17 mouse cellular contexts compared by ENCODE assay signal in the genomic region with DNA sequence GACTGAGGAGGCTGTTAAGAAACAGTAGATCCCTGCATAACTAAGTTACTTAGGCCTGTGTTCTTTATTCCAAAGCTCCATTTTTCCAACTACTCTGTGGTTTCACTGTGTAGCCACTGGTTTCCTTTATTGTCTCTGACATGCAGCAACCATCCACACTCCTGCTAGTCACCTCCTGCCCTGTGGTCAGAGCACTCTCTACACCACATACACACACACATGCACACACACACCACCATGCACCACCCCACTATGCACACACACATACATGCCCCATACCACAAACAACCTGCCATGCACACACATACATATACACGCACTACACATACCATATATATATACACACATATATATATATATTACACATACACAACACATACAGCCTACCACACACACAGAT.
"Had no signal": no experiment of that assay in that cellular context is flagged by ENCODE, and none has a peak within 500 bp of the region (broad histone marks: within the 10 kb centered on the region; RNA-seq: fewer than 3 reads in every experiment).

No protein-coding gene starts in this region.

- H3K9me3 ChIP-seq: kidney, embryonic 15.5 days; limb, embryonic 13.5 days; neural tube, embryonic 12.5 days had no signal

- DNase-seq: kidney, adult 2 months; kidney, postnatal 36 days; layer of hippocampus, adult 9-11 months; layer of hippocampus, postnatal 36 days; lung, embryonic 14.5 days; lung, postnatal 10 days; lung, postnatal 4 days; retina, postnatal 1 day; right cerebral cortex, postnatal 4 days; spleen, adult 18-20 months; thymus, adult 18-20 months; thymus, postnatal 25 days had no signal

- H3K27me3 ChIP-seq: kidney, embryonic 15.5 days; limb, embryonic 13.5 days; neural tube, embryonic 12.5 days had no signal

- H3K4me3 ChIP-seq: kidney, embryonic 15.5 days; limb, embryonic 13.5 days; myocyte; neural tube, embryonic 12.5 days had no signal

- H3K4me1 ChIP-seq: neural tube, embryonic 12.5 days had no signal

- H3K4me2 ChIP-seq: kidney, embryonic 15.5 days; limb, embryonic 13.5 days; liver, embryonic 11.5 days; lung, embryonic 14.5 days; neural tube, embryonic 12.5 days had no signal

- H3K9ac ChIP-seq: kidney, embryonic 15.5 days; limb, embryonic 13.5 days; lung, embryonic 14.5 days; neural tube, embryonic 12.5 days had no signal

- H3K27ac ChIP-seq: limb, embryonic 13.5 days; neural tube, embryonic 12.5 days had no signal

- H3K36me3 ChIP-seq: kidney, embryonic 15.5 days; limb, embryonic 13.5 days; neural tube, embryonic 12.5 days had no signal
